Mouse (Mus musculus) adrenal gland, postnatal 14 days (tissue): ENCODE measurements at regions not wholly inside any gene's neighbourhood (a gene's known extent, or its start where the extent isn't known, plus 50 kb on each side); places are given as distances from the start of the nearest gene placed in this dataset.
A peak's percentile ranks its signal among the peaks of the same experiment; 100 is the strongest.

Experiments
- DNase-seq: peaks from one replicate; pipeline ENCODE4 v3.0.0; 2021; ENCODE audit warnings: mixed read lengths

DNA sequence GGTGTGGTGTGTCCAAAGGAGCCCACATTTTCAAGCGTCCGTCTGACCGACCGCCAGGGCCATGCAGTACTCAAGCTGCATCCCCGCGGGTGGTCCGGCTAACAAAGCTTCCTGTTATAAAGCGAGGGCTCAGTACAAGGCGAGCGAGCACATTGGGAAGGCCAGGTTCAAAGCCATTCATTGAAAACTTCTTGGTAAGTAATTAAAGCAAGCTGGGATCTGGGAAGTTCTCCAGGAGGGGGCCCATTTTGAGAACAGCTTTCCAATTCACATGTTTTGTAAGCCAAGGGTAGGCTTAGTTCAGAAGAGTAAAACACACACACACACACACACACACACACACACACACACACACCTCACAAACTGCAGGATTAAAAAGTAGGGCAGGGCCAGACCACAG, 57.3 kb upstream of the Prep start:
- no peak for DNase-seq

GRCm38 (mm10) chr10:45009235-45009634, 57.8 kb upstream of the Prep start:
- DNase-seq, result no peak

GRCm38 (mm10) chr10:45004037-45004653, 62.9 kb upstream of the Prep start:
- DNase-seq, result no peak

DNA sequence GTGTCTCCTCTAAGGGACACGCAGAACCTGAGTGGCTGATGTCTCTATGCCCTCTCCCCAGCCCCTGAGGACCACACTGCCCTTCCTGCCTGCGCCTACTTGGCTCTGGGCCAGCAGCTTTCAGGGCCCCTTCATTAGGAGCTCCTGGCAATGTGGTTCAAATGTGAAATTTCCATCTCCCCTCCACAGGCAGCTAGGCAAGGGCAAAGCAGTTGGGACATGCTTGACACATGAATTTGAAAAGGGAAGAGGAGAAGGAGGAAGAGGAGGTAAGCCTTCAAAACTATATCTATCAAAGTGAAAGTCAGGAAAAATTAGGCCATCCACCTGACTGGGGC, 63.7 kb upstream of the Prep start:
- peak; percentile 37 for DNase-seq

- DNase-seq, result no peak
Measured at GRCm38 (mm10) chr10:45002637-45003343, 64.2 kb upstream of the Prep start.

DNA sequence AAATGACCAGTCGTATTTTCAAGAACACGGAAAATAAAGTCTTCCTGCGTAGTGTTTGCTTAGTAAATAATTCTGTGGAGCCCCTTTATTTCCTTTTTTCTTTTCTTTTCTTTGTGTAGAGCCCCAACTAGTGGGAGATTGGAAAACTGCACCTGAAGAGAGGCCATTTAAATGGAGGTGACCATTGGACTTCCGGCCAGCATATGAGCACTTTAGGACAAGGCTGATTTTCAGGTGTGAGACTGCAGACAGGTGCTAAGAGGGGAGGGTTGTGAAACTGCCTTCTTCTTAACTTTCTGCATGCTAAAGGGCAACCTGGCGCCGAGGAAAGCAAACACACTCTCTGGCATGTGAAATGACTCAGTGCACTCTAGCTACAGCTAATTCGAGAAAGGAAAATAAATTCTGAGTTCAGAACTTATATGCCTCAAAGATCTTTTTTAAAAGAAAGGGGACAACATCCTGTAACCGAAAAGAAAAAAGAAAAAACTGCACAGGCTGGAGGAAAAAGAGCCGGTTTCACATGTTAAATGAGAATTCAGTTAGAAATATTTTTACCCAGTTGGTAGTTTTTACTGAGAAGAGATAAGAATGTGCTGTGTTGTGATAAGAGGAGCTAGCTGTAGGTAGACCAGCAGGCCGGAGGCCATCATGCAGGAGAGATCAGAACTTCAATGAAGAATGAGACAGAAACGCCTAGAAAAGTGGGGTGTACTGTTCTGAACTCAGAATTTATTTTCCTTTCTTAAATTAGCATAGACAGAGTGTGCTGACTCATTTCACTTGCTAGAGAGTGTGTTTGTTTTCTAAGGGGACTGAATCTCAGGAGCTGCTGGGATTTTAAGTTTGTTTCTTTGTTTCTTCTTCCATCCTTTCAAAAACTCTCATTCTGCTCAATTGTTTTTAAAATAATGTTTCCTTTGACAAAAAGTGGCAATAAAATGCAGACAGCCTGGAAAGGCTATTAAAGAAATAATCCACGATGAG, 65.8 kb upstream of the Prep start:
- DNase-seq, result peak; percentile 72

- DNase-seq, result no peak
Measured at GRCm38 (mm10) chr10:45000027-45000840, 66.8 kb upstream of the Prep start.

GRCm38 (mm10) chr10:44997906-44998289, 69.1 kb upstream of the Prep start:
- DNase-seq, result no peak

- DNase-seq, result peak; percentile 46
Measured at GRCm38 (mm10) chr10:44997184-44997905, 69.7 kb upstream of the Prep start.

DNA sequence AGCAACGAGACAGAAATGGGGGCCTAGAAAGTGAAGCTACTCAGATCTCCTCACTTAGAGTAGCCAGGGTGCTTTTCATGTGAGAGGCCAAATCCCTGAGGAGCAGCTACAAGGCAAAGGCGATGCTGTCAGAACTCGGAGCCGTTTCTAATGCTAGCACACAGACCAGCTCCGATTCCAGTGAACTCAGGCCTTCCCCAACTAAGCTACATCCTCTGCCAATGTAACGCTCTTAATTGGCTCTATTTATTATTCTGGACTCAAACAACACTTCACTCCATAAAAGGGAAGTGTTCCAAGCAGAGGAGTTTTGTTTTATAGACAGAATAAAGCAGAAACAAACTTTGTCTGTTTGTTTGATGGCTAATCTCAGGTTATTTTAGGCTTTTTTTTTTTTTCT, 71.2 kb upstream of the Prep start:
- DNase-seq, result no peak

DNA sequence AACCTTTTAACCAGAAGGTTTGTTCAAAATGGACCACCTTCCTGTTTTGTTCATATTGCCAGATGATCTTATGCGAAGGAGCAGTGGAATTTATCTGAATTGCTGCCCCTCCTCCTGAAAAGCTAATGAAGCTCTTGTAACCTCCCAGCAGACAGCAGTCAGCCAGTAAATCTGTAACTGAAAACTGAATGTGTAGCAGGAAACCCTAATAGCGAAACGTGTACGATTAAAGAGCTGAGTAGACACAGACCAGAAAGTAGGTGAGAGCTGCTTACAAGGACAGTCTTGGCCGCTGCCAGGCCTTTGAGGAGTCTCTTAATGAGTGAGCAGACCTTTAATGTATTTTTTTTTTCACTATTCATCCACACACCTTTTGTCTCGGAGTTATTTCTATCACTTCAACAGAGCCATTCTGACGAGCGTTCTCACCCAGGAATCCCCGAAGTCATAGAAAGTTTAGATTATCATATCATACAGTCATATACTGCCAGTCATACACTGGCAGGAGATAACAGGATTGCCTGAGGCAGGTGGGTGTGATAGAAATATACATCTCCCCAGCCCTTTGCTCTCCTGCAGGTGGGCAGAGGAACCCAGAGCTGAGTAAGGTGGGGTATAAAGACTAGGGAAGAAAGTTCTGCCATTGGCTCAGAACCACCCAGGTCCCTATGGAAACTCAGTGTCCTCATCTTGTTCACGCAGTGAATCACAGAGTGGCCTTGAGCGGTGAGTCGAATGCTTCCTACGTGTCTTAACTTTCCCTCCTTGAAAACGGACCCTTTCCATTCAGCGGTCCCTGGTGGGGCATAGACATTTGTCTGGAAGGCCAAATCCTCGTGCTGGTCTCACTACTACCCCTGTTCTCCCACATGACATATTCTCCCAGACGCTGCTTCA, 72.4 kb upstream of the Prep start:
- DNase-seq, result peak; percentile 9

DNA sequence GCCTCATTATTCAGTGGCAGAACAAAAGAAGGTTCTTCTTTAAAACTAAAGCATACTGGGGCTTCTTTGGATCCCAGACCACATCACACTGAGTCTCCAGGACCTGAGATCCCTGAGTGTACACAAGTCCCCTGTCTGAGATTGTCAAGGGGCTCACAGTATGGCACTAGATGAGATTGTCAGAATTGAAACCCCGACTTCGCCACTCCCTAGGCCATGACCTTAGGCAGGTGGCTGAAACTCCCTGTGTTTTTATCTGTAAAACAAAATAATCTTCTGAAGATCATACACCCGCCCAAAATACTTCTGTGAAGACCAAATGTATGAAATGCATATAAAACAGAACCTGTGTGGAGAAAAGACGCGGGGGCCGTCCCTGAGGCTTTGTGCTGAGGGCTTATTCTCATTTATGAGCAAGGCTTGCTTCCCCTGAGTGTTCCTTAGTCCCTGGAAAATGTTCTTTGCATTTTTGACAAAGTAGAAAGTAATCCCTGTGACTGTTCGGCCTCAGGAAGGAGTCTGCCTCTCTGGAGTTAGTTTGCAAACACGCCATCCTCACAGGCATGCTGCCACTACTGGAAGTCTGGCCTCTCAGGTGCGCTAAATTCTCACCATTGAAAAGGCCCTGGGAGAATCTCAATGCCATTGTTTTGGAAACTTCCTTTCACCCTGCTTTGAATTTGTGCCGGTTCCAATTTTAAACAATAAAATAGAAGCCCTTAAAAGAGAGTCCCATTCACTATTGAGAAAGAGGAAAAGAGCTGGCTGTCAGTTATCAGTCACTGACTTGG, 73.3 kb upstream of the Prep start:
- no peak for DNase-seq

- DNase-seq, result no peak
Measured at GRCm38 (mm10) chr10:44989539-44989938, 77.5 kb upstream of the Prep start.

DNA sequence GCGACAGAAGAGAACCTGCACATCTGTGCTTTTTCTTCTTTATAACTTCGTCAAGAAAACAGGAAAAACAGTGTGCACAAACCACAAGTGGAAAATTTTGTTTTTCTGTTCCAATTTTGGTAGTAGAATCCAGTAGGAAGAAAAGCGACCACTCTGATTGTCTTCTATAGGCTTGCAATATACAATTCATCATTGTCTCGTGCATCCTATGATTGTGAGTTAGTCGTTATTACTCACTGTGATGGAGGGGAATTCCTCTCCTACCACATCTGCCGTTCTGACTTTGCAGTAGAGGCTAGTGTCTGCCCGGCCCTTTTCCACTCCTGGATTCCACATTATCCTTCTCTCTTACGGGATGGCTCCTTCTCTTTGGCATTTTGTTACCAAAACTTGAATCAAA, 78.2 kb upstream of the Prep start:
- no peak for DNase-seq

DNA sequence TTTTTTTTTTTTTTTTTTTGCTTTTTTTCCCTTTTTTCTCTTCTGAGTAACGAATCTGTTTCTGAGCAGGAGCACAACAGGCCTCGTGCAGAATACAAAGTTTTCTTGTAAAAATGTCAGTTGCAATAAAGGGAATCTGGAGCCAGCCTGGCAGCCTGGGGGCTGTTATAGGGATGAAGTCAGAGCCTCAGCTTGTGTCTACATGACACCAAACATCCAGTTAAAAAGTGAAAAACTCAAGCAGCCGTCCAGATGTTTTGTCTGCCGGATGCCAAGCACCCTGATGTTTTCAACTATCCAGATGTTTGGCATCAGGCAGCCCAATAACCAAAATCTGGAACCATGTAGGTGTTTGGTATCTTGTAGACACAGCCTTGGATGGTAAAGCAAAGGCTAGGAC, 79.4 kb upstream of the Prep start:
- DNase-seq, result no peak

DNA sequence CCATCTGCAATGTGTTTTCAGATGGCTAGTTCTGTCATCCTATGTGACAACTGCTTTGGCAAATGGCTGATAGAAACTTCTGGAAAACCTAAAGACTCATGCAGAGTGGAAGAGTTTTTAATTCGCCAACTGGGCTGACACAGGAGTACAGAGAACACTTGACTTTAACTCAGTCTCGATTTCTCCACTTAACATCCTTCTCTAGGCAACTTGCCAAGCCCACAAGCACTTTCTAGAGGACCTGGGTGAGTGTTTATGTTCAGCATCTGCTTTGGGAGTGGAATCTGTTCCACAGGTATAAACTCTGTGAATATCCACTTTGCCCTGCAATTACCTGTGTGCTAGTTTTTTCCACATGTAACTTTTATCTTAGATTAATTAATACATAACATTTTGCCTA, 85.1 kb upstream of the Prep start:
- no peak for DNase-seq

GRCm38 (mm10) chr10:44976815-44977214, 90.2 kb upstream of the Prep start:
- no peak for DNase-seq

GRCm38 (mm10) chr10:44971911-44972310, 95.1 kb upstream of the Prep start:
- peak; percentile 23 for DNase-seq

- DNase-seq, result no peak
Measured at GRCm38 (mm10) chr10:44959968-44960367, 107.0 kb upstream of the Prep start.
